Mouse (Mus musculus) yolk sac, embryonic 10.5 days (tissue): ENCODE results near the gene Sgca.
"Not testable (repeated sequence)": the region's sequence is repeated elsewhere in the genome, so short reads cannot be mapped to it uniquely, and the experiment has no call there.

ENCODE experiments used
- DNase-seq: peaks from one replicate; pipeline ENCODE4 v3.0.0-alpha.2; 2017; ENCODE audit warnings: low spot score

The Sgca gene

DNA sequence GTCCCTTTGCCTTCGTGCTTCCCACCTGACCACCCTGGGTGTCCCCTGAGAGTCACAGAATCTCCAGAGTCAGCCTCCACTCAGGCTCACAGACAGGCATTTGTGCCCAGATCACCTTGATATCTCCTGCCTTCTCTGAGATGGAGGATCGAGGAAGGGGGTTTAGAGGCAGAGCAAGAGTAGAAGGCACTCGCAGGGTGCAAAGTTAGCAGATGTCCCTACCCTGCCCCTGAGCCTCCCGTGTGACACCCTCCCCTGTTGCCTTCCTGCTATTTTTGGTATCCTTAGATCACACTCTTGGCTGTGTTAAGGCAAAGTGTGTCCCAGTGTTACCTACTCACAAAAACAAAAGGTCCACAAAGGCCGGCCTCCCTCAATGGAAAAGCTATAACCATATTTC is at the start of gene Sgca:
Sgca (minus strand) TSS at position 129 of the 400 bp plus-strand sequence.
- DNase-seq = no peak

DNA sequence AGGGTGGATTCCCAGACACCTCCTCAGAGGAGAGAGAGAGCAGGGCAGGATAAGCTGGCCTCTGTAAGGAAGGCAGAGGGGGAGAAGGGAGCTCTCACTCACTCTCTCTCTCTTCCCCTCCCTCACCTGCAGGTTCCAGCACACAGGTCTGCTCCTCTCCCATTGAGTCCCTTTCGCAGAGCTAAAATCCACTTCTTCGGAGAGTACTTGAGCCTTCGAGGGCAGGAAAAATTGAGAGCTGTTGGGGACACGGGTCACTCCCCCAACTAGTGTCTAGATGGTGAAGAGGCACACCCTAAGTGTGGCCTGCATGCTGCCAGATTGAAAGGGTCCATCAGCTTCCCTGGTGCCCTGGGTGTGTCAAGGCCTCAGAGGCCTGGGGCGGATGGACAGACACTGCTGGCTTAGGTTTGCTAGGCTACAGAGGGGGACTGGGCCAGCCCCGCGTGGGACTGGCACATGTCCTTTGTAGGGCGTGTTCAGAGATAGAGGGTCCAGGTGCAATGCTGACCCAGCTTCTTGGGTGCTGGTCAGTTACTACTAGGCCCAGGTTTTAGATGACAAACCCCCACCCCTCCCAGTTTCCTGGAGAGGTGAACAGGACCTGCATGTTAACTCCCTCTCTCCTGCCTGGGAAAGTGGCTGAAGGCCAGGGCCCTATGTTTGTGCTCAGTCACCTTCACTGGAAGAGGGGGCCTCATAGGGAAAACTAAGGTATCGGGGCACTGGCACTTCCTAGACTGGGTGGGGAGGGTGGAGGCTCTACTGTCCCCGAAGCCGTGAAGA is 49.3 kb upstream of the Sgca start:
- DNase-seq = no peak

GRCm38 (mm10) chr11:95024439-95025184 is 48.5 kb upstream of the Sgca start:
- no peak for DNase-seq

- no peak for DNase-seq
Observed at GRCm38 (mm10) chr11:95023481-95023880, 47.4 kb upstream of the Sgca start.

DNA sequence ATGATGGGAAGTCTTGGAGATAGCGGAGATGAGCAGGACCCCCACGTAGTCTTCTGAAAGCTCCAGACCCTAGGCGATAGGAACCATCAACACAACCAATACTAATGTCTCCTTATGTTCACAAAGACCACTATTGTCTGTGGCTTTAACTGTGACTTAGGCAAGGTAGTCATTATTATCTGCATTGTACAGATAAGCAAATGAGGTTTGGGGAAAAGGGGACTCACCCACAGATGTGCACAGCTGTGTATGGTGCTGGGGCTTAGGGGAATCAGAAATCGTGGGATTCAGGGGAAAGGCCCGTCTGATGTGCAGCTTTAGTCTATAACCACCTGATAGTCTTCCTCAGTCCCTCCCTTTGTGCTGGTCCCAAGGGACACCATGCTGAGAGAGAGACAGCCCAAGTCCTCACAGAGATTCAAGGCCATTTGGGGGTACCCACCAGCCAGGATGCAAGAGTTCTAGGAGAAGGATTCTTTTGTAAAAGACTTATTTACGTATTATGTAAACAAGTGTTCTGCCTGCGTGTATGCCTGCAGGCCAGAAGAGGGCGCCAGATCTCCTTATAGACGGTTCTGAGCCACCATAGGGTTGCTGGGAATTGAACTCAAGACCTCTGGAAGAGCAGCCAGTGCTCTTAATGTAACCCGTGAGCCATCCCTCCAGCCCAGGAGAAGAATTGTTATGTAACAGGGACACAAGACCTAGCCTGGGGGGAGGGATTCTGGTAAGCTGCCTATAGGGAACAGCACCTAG is 46.3 kb upstream of the Sgca start:
- DNase-seq = no peak

- DNase-seq = no peak
Observed at GRCm38 (mm10) chr11:95015484-95015883, 39.4 kb upstream of the Sgca start.

DNA sequence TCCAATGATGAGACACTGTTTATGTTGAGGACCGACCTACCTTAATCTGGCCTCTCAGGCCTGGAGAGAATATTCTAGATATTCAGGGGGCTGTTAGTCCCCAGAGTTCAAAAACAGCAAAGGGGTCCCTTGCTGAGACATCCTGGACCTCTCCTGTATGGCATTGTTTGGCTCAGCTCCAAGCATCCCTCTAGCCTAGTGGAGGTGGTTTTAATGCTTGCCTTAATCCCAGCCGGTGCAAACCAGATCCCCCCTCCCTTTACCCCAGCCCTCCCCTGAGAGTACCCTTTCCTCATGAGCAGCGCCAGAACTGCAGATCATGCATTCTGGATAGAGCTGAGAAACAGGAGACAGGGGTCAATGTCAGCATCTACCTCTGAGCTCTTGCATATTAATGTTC is 36.4 kb upstream of the Sgca start:
- no peak for DNase-seq

DNA sequence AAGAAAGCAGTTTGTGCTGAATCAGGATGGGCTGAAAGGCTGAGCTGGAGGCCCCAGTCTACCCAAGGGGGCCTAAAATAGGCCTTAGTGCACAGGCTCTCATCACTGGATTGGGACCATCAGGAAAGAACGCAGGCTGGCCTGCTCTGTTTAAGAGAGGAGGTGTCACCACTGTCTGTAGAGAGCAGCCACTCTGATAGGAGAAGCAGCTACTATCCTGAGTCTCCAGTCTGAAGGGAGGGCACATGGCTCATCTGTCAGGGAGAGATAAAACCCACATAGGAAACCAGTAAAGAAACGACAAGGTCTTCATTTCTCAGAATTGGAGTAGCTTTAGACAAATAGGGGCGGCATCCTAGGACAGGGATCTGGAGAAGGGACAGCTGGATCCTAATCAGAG is 35.9 kb upstream of the Sgca start:
- DNase-seq = peak; percentile 48

- DNase-seq = no peak
Observed at GRCm38 (mm10) chr11:95011416-95011815, 35.3 kb upstream of the Sgca start.

GRCm38 (mm10) chr11:95010841-95011403 is 34.8 kb upstream of the Sgca start:
- DNase-seq = not testable (repeated sequence)

DNA sequence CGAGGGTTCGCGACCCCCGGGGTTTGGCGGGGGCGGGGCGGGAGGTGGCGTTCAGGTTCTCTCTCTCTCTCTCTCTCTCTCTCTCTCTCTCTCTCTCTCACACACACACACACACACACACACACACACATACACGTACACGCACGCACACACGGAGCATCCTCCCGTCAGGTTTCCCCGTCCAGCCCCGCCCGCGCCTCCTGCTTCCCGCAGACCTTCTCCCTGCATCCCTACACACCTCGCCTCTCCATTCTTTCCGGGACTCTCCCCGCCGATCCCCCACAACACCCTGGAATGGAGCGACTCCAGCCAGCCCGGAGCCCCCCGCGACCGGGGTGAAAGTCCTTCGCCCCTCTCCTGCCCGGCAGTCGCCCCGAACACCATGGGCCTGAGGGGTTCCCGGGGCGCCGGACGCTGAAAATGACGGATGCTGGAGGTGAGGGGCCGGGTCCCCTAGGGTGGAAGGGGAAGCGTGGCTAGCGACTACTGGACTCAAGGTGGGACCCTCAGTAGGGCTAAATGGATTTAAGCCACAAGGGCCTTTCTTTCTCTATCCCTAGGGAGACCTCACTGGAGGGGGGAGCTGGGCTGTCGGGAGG is 34.1 kb upstream of the Sgca start:
- peak; percentile 22 for DNase-seq

GRCm38 (mm10) chr11:95009629-95010014 is 33.5 kb upstream of the Sgca start, which contains the start of gene Samd14:
Gene Samd14 (plus strand): TSS chr11:95009879.
- DNase-seq = peak; percentile 68

- no peak for DNase-seq
Observed at GRCm38 (mm10) chr11:95008661-95009628, 32.8 kb upstream of the Sgca start.

DNA sequence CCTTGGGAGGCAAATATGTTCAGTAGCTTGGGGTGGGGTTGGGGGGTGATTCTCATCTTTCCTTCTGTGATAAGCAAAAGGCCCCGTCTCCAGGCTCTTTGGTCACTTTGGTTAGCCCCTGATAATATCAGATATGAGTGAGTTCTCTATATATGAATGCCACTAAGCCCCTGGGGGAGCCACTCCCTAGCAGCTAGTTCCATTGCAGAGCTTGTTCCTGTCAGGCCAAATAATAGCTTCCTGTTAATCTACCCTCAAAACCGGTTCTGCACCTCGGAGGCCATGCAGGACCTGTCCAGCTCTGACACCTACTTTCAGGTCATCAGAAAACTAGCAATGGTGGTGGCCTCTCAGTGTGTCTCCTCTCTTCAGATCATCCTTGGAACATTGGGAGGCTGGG is 31.3 kb upstream of the Sgca start:
- no peak for DNase-seq

DNA sequence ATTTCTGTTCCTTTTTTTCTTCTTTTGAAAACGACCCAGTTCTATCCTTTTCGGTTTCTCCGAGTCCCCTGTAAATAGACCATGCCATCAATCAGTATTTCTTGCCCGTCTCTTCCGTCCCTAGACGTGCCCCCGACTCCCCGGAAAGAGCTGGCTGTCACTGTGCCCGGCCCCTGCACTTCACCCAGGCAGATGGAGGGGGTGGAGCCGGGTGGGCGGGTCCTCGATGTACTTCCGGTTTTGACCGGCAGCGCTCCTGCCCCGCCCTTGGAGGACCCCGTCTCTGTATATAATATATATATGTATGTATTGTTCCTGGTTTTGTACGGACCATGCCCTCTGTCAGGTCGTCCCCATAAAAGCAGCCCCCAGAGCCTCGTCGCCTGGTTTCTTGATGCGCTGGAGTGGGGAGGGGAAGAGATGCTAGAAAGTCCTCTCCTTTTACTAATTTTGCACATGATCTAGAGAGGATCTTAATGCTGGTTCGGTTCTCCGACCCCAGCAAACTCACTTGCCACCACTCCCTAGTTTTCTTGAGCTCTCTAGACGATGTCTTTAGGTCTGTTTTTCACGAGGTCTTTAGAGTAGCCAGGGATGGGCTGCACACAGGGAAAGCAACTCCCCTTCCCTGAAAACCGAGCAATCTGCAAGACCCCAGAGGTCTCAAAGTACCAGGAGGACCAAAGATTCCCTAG is 30.5 kb upstream of the Sgca start:
- DNase-seq = peak; percentile 75

DNA sequence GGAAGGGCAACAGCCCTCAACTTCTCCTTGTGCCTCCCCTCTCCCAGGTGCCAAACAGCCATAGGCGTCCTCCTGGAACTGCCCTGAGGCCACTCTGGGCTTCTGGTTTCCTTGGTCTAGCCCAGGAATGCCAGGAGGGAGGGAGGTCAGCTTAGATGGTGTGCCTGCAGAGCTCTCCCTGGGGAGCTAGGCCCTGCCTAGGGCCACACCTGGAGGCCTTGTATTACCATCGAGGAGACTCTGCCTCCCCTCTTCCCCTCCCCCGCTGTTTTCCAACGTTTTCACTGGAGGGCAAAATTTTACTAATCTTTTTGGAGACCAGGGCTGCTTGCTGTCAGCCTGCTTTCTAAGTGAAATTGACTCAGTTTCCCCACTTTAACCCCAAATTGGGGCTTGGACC is 29.9 kb upstream of the Sgca start:
- DNase-seq = no peak

DNA sequence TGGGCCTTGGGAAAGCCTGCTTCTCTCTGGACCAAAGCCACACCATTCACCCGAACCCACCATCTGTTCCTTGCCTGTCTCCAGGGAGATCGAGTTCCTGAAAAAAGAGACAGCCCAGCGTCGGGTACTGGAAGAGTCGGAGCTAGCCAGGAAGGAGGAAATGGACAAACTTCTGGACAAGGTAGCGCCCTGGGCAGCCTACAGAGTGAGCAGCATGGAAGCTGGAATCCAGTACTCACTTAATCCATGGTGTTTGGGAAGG is 28.7 kb upstream of the Sgca start:
- no peak for DNase-seq

DNA sequence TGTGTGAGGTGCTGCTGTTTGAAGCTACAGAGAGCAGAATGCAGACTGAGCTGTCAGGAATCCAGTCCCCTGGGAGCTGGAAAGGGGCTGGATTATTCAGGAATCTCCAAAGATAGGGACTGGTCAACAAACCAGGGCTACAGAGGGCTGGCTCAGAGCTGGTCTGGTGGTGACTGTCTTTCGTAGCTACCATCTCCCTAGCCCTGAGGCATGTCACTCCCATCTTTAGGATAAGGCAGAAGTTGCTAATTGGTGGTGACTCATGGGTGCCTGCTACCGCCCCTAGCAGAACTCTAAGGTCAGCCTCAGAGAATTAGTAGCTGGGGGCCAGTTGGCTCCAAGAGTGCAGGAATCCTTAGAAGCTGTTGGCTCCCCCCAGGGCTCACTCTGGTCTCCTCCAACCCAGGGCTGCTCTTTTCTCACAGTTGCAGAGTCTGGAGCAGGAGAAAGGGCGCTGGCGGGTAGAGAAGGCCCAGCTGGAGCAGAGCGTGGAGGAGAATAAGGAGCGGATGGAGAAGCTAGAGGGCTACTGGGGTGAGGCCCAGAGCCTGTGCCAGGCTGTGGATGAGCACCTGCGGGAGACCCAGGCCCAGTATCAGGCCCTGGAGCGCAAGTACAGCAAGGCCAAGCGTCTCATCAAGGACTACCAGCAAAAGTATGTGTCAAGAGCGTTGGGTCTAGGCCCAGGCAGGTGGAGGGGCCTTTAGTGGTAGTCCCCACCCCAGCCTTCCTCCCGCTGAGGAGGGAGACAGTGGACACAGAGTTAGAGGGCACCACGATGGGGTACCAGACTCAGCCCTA is 28.2 kb upstream of the Sgca start:
- DNase-seq = peak; percentile 58

GRCm38 (mm10) chr11:95002705-95003104 is 26.6 kb upstream of the Sgca start:
- no peak for DNase-seq
